Mouse (Mus musculus): ENCODE data around the gene Slc5a2. TPM values are rescaled to one million over a fixed set of nuclear protein-coding genes. Genes with fewer than 3 reads are reported as not detected.

Gene Slc5a2
- polyA plus RNA-seq, 1 experiment from 2014 or later = 2.2 TPM

GRCm38 (mm10) chr7:128267391-128267790, 1.9 kb downstream of the Slc5a2 start:
- Histone ChIP-seq H3K9ac (ENCODE audit: low read depth, low read length) (no peak overlapping the region), H3K27ac (ENCODE audit: low read depth, low read length) (no peak overlapping the region), H3K4me3 (ENCODE audit: low read length) (no peak overlapping the region), H3K4me2 (replicated peaks; ENCODE audit: low read depth, low read length) (no peak overlapping the region), H3K9me3 (ENCODE audit: control insufficient read depth, low read length) (no peaks in the 10 kb centered on the region), H3K4me1 (ENCODE audit: control insufficient read depth, insufficient read depth, low read length) (no peaks in the 10 kb centered on the region), H3K36me3 (ENCODE audit: control insufficient read depth, insufficient read depth, low read length) (peaks cover 12% of the 10 kb centered on the region), H3K27me3 (ENCODE audit: control insufficient read depth, insufficient read depth, low read length) (no peaks in the 10 kb centered on the region)
- no peak for ATAC-seq (ENCODE audit: low FRiP score, low TSS enrichment)
- 71% methylated on average over 13 of the region's 13 CpGs for WGBS

GRCm38 (mm10) chr7:128267813-128268212, 2.4 kb downstream of the Slc5a2 start:
- 45% methylated on average over 7 of the region's 7 CpGs for WGBS
- H3K27ac ChIP-seq (ENCODE audit: low read depth, low read length) = no peak overlapping the region

GRCm38 (mm10) chr7:128270431-128270850, 5.0 kb downstream of the Slc5a2 start:
- H3K27me3 ChIP-seq (ENCODE audit: control insufficient read depth, insufficient read depth, low read length) = no peaks in the 10 kb centered on the region
- no peak overlapping the region for H3K9ac ChIP-seq (ENCODE audit: low read depth, low read length)
- WGBS = 58% methylated on average over 13 of the region's 13 CpGs
- H3K4me2 ChIP-seq (replicated peaks; ENCODE audit: low read depth, low read length) = no peak overlapping the region
- no peaks in the 10 kb centered on the region for H3K4me1 ChIP-seq (ENCODE audit: control insufficient read depth, insufficient read depth, low read length)
- no peak overlapping the region for H3K27ac ChIP-seq (ENCODE audit: low read depth, low read length)
- no peaks in the 10 kb centered on the region for H3K9me3 ChIP-seq (ENCODE audit: control insufficient read depth, low read length)
- H3K4me3 ChIP-seq (ENCODE audit: low read length) = no peak overlapping the region
- H3K36me3 ChIP-seq (ENCODE audit: control insufficient read depth, insufficient read depth, low read length) = peaks cover 40% of the 10 kb centered on the region
- no peak for ATAC-seq (ENCODE audit: low FRiP score, low TSS enrichment)

More at GRCm38 (mm10) chr7:128267813-128268212, 2.4 kb downstream of the Slc5a2 start:
- H3K4me1 ChIP-seq (ENCODE audit: control insufficient read depth, insufficient read depth, low read length) = no peaks in the 10 kb centered on the region
- H3K4me3 ChIP-seq (ENCODE audit: low read length) = no peak overlapping the region
- no peaks in the 10 kb centered on the region for H3K27me3 ChIP-seq (ENCODE audit: control insufficient read depth, insufficient read depth, low read length)
- no peak for ATAC-seq (ENCODE audit: low FRiP score, low TSS enrichment)
- peaks cover 14% of the 10 kb centered on the region for H3K36me3 ChIP-seq (ENCODE audit: control insufficient read depth, insufficient read depth, low read length)
- no peak overlapping the region for H3K9ac ChIP-seq (ENCODE audit: low read depth, low read length)
- no peaks in the 10 kb centered on the region for H3K9me3 ChIP-seq (ENCODE audit: control insufficient read depth, low read length)
- no peak overlapping the region for H3K4me2 ChIP-seq (replicated peaks; ENCODE audit: low read depth, low read length)

- H3K27me3 ChIP-seq (ENCODE audit: control insufficient read depth, insufficient read depth, low read length) = no peaks in the 10 kb centered on the region
- H3K9ac ChIP-seq (ENCODE audit: low read depth, low read length) = no peak overlapping the region
- no peak overlapping the region for H3K27ac ChIP-seq (ENCODE audit: low read depth, low read length)
- no peaks in the 10 kb centered on the region for H3K9me3 ChIP-seq (ENCODE audit: control insufficient read depth, low read length)
- H3K4me2 ChIP-seq (replicated peaks; ENCODE audit: low read depth, low read length) = no peak overlapping the region
- peaks cover 50% of the 10 kb centered on the region for H3K36me3 ChIP-seq (ENCODE audit: control insufficient read depth, insufficient read depth, low read length)
- H3K4me3 ChIP-seq (ENCODE audit: low read length) = no peak overlapping the region
- no peaks in the 10 kb centered on the region for H3K4me1 ChIP-seq (ENCODE audit: control insufficient read depth, insufficient read depth, low read length)
- ATAC-seq (ENCODE audit: low FRiP score, low TSS enrichment) = no peak
- WGBS = 96% methylated on average over 9 of the region's 9 CpGs
Measured at GRCm38 (mm10) chr7:128271496-128271895, 6.0 kb downstream of the Slc5a2 start.

- no peaks in the 10 kb centered on the region for H3K9me3 ChIP-seq (ENCODE audit: control insufficient read depth, low read length)
- H3K4me1 ChIP-seq (ENCODE audit: control insufficient read depth, insufficient read depth, low read length) = no peaks in the 10 kb centered on the region
- 93% methylated on average over 6 of the region's 6 CpGs for WGBS
- no peak for ATAC-seq (ENCODE audit: low FRiP score, low TSS enrichment)
- H3K27me3 ChIP-seq (ENCODE audit: control insufficient read depth, insufficient read depth, low read length) = no peaks in the 10 kb centered on the region
- no peak overlapping the region for H3K9ac ChIP-seq (ENCODE audit: low read depth, low read length)
- peaks cover 73% of the 10 kb centered on the region for H3K36me3 ChIP-seq (ENCODE audit: control insufficient read depth, insufficient read depth, low read length)
- no peak overlapping the region for H3K4me3 ChIP-seq (ENCODE audit: low read length)
- no peak overlapping the region for H3K4me2 ChIP-seq (replicated peaks; ENCODE audit: low read depth, low read length)
- no peak overlapping the region for H3K27ac ChIP-seq (ENCODE audit: low read depth, low read length)
Measured at GRCm38 (mm10) chr7:128276051-128276450, 10.6 kb downstream of the Slc5a2 start.

- 93% methylated on average over 4 of the region's 4 CpGs for WGBS
- H3K9me3 ChIP-seq (ENCODE audit: control insufficient read depth, low read length) = no peaks in the 10 kb centered on the region
- peaks cover 46% of the 10 kb centered on the region for H3K36me3 ChIP-seq (ENCODE audit: control insufficient read depth, insufficient read depth, low read length)
- no peak overlapping the region for H3K27ac ChIP-seq (ENCODE audit: low read depth, low read length)
- H3K4me3 ChIP-seq (ENCODE audit: low read length) = no peak overlapping the region
- H3K4me2 ChIP-seq (replicated peaks; ENCODE audit: low read depth, low read length) = no peak overlapping the region
- H3K4me1 ChIP-seq (ENCODE audit: control insufficient read depth, insufficient read depth, low read length) = no peaks in the 10 kb centered on the region
- no peak overlapping the region for H3K9ac ChIP-seq (ENCODE audit: low read depth, low read length)
- no peak for ATAC-seq (ENCODE audit: low FRiP score, low TSS enrichment)
- no peaks in the 10 kb centered on the region for H3K27me3 ChIP-seq (ENCODE audit: control insufficient read depth, insufficient read depth, low read length)
Measured at GRCm38 (mm10) chr7:128279750-128280149, 14.3 kb downstream of the Slc5a2 start.

- H3K9ac ChIP-seq (ENCODE audit: low read depth, low read length) = no peak overlapping the region
- H3K27ac ChIP-seq (ENCODE audit: low read depth, low read length) = no peak overlapping the region
- H3K4me1 ChIP-seq (ENCODE audit: control insufficient read depth, insufficient read depth, low read length) = no peaks in the 10 kb centered on the region
- no peaks in the 10 kb centered on the region for H3K27me3 ChIP-seq (ENCODE audit: control insufficient read depth, insufficient read depth, low read length)
- no peak for ATAC-seq (ENCODE audit: low FRiP score, low TSS enrichment)
- no peak overlapping the region for H3K4me3 ChIP-seq (ENCODE audit: low read length)
- 87% methylated on average over 11 of the region's 11 CpGs for WGBS
- peaks cover 35% of the 10 kb centered on the region; the same call in 1 of the 2 replicates for H3K36me3 ChIP-seq (ENCODE audit: control insufficient read depth, insufficient read depth, low read length)
- no peak overlapping the region for H3K4me2 ChIP-seq (replicated peaks; ENCODE audit: low read depth, low read length)
- no peaks in the 10 kb centered on the region for H3K9me3 ChIP-seq (ENCODE audit: control insufficient read depth, low read length)
Measured at GRCm38 (mm10) chr7:128281765-128282164, 16.3 kb downstream of the Slc5a2 start.

- Histone ChIP-seq H3K4me2 (replicated peaks; ENCODE audit: low read depth, low read length) (no peak overlapping the region), H3K27me3 (ENCODE audit: control insufficient read depth, insufficient read depth, low read length) (no peaks in the 10 kb centered on the region), H3K9ac (ENCODE audit: low read depth, low read length) (no peak overlapping the region), H3K36me3 (ENCODE audit: control insufficient read depth, insufficient read depth, low read length) (peaks cover 39% of the 10 kb centered on the region; the same call in 1 of the 2 replicates), H3K4me1 (ENCODE audit: control insufficient read depth, insufficient read depth, low read length) (no peaks in the 10 kb centered on the region), H3K4me3 (ENCODE audit: low read length) (no peak overlapping the region), H3K27ac (ENCODE audit: low read depth, low read length) (no peak overlapping the region), H3K9me3 (ENCODE audit: control insufficient read depth, low read length) (no peaks in the 10 kb centered on the region)
- 18% methylated on average over 7 of the region's 7 CpGs for WGBS
- ATAC-seq (ENCODE audit: low FRiP score, low TSS enrichment) = no peak
Measured at GRCm38 (mm10) chr7:128282532-128283244, 17.2 kb downstream of the Slc5a2 start.

- H3K27me3 ChIP-seq (ENCODE audit: control insufficient read depth, insufficient read depth, low read length) = no peaks in the 10 kb centered on the region
- 59% methylated on average over 5 of the region's 5 CpGs for WGBS
- 0 out of 2 replicates have a peak, but pooled peaks have one; percentile 40 for ATAC-seq (ENCODE audit: low FRiP score, low TSS enrichment)
- H3K36me3 ChIP-seq (ENCODE audit: control insufficient read depth, insufficient read depth, low read length) = peaks cover 39% of the 10 kb centered on the region; the same call in 1 of the 2 replicates
- no peak overlapping the region for H3K27ac ChIP-seq (ENCODE audit: low read depth, low read length)
- H3K4me1 ChIP-seq (ENCODE audit: control insufficient read depth, insufficient read depth, low read length) = no peaks in the 10 kb centered on the region
- no peak overlapping the region for H3K4me2 ChIP-seq (replicated peaks; ENCODE audit: low read depth, low read length)
- no peaks in the 10 kb centered on the region for H3K9me3 ChIP-seq (ENCODE audit: control insufficient read depth, low read length)
- no peak overlapping the region for H3K4me3 ChIP-seq (ENCODE audit: low read length)
- no peak overlapping the region for H3K9ac ChIP-seq (ENCODE audit: low read depth, low read length)
Measured at GRCm38 (mm10) chr7:128284047-128284446, 18.6 kb downstream of the Slc5a2 start.

All from kidney, embryonic 14.5 days (tissue).